27 mouse cellular contexts compared by ENCODE assay signal in genomic region chr3:120885401-120885800, GRCm38 (mm10).
DNase-seq lines count a peak whose midpoint lies in the region; ATAC-seq and TF ChIP-seq lines count a peak whose summit lies in the region.
"Had no signal": no experiment of that assay in that cellular context is flagged by ENCODE, and none has a peak within 500 bp of the region (broad histone marks: within the 10 kb centered on the region; RNA-seq: fewer than 3 reads in every experiment).

No protein-coding gene starts in this region.

- H3K4me3 ChIP-seq in cerebellum, adult 2 months (replicated peaks; ENCODE audit: insufficient read depth, low read depth, low read length), result peak overlapping the region; percentile 60
- H3K4me3 ChIP-seq in hindbrain, embryonic 15.5 days, result no peak overlapping the region
- H3K4me3 ChIP-seq in hindbrain, embryonic 12.5 days, result no peak overlapping the region
- H3K4me3 ChIP-seq: heart, embryonic 12.5 days; limb, embryonic 15.5 days; liver, embryonic 13.5 days had no signal

- WGBS in cerebellum, adult 2 months, result 41% methylated on average over 5 of the region's 5 CpGs
- 88% methylated on average over 5 of the region's 5 CpGs for WGBS in hindbrain, embryonic 15.5 days
- 80% methylated on average over 5 of the region's 5 CpGs for WGBS in hindbrain, embryonic 12.5 days

- H3K4me2 ChIP-seq in hindbrain, embryonic 15.5 days, result no peak overlapping the region
- no peak overlapping the region for H3K4me2 ChIP-seq in hindbrain, embryonic 12.5 days (replicated peaks)
- H3K4me2 ChIP-seq: heart, embryonic 12.5 days; hindbrain, embryonic 14.5 days; limb, embryonic 15.5 days; liver, embryonic 13.5 days had no signal

- H3K9me3 ChIP-seq in hindbrain, embryonic 15.5 days, result no peaks in the 10 kb centered on the region
- no peaks in the 10 kb centered on the region for H3K9me3 ChIP-seq in hindbrain, embryonic 12.5 days (replicated peaks)
- H3K9me3 ChIP-seq: heart, embryonic 12.5 days; limb, embryonic 15.5 days; liver, embryonic 13.5 days had no signal

- no peaks in the 10 kb centered on the region for H3K27me3 ChIP-seq in cerebellum, adult 2 months (ENCODE audit: control insufficient read depth, insufficient read depth, low read length)
- no peaks in the 10 kb centered on the region for H3K27me3 ChIP-seq in hindbrain, embryonic 15.5 days
- H3K27me3 ChIP-seq in hindbrain, embryonic 12.5 days, result no peaks in the 10 kb centered on the region
- H3K27me3 ChIP-seq: heart, embryonic 12.5 days; limb, embryonic 15.5 days; liver, embryonic 13.5 days had no signal

- H3K36me3 ChIP-seq in hindbrain, embryonic 15.5 days, result no peaks in the 10 kb centered on the region
- no peaks in the 10 kb centered on the region for H3K36me3 ChIP-seq in hindbrain, embryonic 12.5 days
- H3K36me3 ChIP-seq: heart, embryonic 12.5 days; limb, embryonic 15.5 days; liver, embryonic 13.5 days had no signal

- H3K27ac ChIP-seq in cerebellum, adult 2 months (ENCODE audit: insufficient read depth, low read length), result peak overlapping the region; percentile 61
- H3K27ac ChIP-seq in hindbrain, embryonic 15.5 days (replicated peaks), result no peak overlapping the region
- no peak overlapping the region for H3K27ac ChIP-seq in hindbrain, embryonic 12.5 days
- H3K27ac ChIP-seq: hindbrain, embryonic 14.5 days; limb, embryonic 15.5 days; liver, embryonic 13.5 days had no signal

- H3K9ac ChIP-seq in hindbrain, embryonic 15.5 days, result no peak overlapping the region
- no peak overlapping the region for H3K9ac ChIP-seq in hindbrain, embryonic 12.5 days
- H3K9ac ChIP-seq: heart, embryonic 12.5 days; hindbrain, embryonic 14.5 days; limb, embryonic 15.5 days; liver, embryonic 13.5 days had no signal

- no peaks in the 10 kb centered on the region for H3K4me1 ChIP-seq in cerebellum, adult 2 months (ENCODE audit: control insufficient read depth, insufficient read depth, low read length)
- H3K4me1 ChIP-seq in hindbrain, embryonic 15.5 days (replicated peaks), result peaks cover 11% of the 10 kb centered on the region
- peaks cover 7% of the 10 kb centered on the region for H3K4me1 ChIP-seq in hindbrain, embryonic 12.5 days
- H3K4me1 ChIP-seq: heart, embryonic 12.5 days; liver, embryonic 13.5 days had no signal

- no peak for TF ChIP-seq POLR2A in cerebellum, adult 2 months (IDR thresholded peaks at IDR 0.05; ENCODE audit: borderline replicate concordance, insufficient read depth, low read length)

- no peak for TF ChIP-seq CTCF in cerebellum, adult 2 months (IDR thresholded peaks at IDR 0.05; ENCODE audit: borderline replicate concordance, insufficient read depth, low read depth, low read length)

- ATAC-seq in hindbrain, embryonic 15.5 days (ENCODE audit: low FRiP score, low read depth), result 0 out of 2 replicates have a peak, but pooled peaks have one; percentile 42
- ATAC-seq in hindbrain, embryonic 12.5 days (ENCODE audit: low FRiP score), result no peak
- ATAC-seq: CD4-positive, CD25-positive, alpha-beta regulatory T cell, adult 4 months; inflammation-experienced regulatory T-cells, adult 6 months; lung, postnatal 0 days had no signal

- DNase-seq in cerebellum, adult 2 months, result peak; percentile 46 to 55
- no peak for DNase-seq in cerebellum, postnatal 14 days
- peak; percentile 35 for DNase-seq in brain, adult 2 months (ENCODE audit: low read depth, low spot score)
- peak; percentile 15 to 19 for DNase-seq in cerebellum, postnatal 10 days
- no peak for DNase-seq in ovary, postnatal 36 days (ENCODE audit: low spot score)
- DNase-seq: adrenal gland, postnatal 25 days; gastrocnemius, postnatal 25 days; heart, adult 18-20 months; heart, postnatal 4 days; kidney, adult 11 months; kidney, postnatal 14 days; left cerebral cortex, postnatal 4 days; liver, embryonic 13.5 days; lung, adult 18-20 months; lung, postnatal 4 days; midbrain, embryonic 14.5 days; right cerebral cortex, adult 18-20 months; spleen, adult 18-20 months; thymus, postnatal 14 days had no signal

Comparison
In these comparisons a context has a peak if more than half of its experiments do, and no peak if none do; other contexts are left out.
1. DNase-seq: peak in cerebellum, adult 2 months (2 of 2), brain, adult 2 months (single experiment) and cerebellum, postnatal 10 days (2 of 2); none in cerebellum, postnatal 14 days (0 of 2) and ovary, postnatal 36 days (single experiment).